Mouse (Mus musculus): ENCODE results near the gene 4930486L24Rik. TPM values are rescaled to one million over a fixed set of nuclear protein-coding genes. Genes with fewer than 3 reads are reported as not detected.

4930486L24Rik gene
- total and polyA plus RNA-seq, 3 experiments = not detected

DNA sequence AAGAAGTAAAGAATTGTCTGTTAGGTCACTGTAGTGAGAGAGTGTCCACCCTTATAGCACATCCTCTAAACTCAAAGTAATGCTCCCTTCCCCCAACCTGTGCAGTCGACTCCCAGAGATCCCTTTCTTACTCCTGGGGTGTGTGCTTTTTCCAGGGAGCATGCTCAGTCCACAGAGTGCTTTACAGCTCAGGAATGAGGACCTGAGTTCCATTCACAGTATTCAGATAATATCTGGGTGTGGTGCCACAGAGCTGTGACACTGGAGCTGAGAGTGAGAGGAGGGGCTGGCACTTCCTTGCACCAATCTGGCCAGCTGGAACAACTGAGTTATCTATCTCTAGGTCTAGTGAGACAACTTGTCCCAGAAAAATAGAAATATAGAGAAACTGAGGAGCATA lies 50.6 kb downstream of the 4930486L24Rik start:
- Histone ChIP-seq H3K9ac (ENCODE audit: insufficient read depth, low read depth) (no peak overlapping the region), H3K27ac (ENCODE audit: insufficient read depth, low read depth) (no peak overlapping the region), H3K9me3 (replicated peaks; ENCODE audit: low read length) (peaks cover 52% of the 10 kb centered on the region), H3K4me1 (ENCODE audit: control insufficient read depth in 1 of 2, insufficient read depth in 2 of 2) (no peaks in the 10 kb centered on the region), H3K27me3 (replicated peaks) (no peaks in the 10 kb centered on the region), H3K4me2 (ENCODE audit: insufficient read depth, low read depth, poor library complexity, severe bottlenecking) (no peak overlapping the region), H3K36me3 (replicated peaks in 1 of 2; ENCODE audit: control insufficient read depth in 1 of 2, insufficient read depth in 1 of 2, low read length in 1 of 2) (no peaks in the 10 kb centered on the region), H3K79me2 (replicated peaks; ENCODE audit: control insufficient read depth, extremely low read depth, insufficient read depth, poor library complexity, severe bottlenecking) (no peaks in the 10 kb centered on the region), H3K4me3 (replicated peaks in 1 of 3; ENCODE audit: low read depth in 2 of 3, low read length in 2 of 3, poor library complexity in 1 of 3) (no peak overlapping the region)
- DNase-seq (ENCODE audit: extremely low read depth) = no peak
- TF ChIP-seq MEF2A (IDR thresholded peaks at IDR 0.05; ENCODE audit: borderline replicate concordance, low read depth, low read length) = no peak
- dilution Hi-C loops (cut with MboI; ENCODE audit: extremely low pct_ligation_motif_present, extremely low pct_unique_long_range_greater_than_20kb, low sequenced_read_pairs) (no loop called here), in situ Hi-C loops (cut with MboI; ENCODE audit: low pct_ligation_motif_present, low pct_unique_long_range_greater_than_20kb, low sequenced_read_pairs) (no loop called here)

DNA sequence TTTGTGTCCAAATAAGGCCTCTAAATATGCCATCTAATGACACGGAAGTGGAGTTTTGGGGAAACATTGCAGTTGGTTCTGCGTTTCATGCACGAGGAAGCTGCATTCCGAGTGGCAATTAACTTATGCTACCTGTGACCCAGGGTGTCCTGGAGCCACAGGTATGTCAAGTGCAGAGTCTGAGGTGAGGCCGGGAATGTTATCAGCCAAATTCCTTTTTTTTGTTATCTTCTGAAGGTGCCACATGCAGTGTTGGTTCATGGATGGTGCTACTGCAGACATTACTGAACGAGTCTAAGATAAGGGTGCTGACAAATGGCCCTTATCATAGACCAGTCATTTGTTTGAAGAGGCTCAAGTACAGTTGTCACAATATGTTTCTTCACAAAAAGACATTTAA lies 51.5 kb downstream of the 4930486L24Rik start:
- dilution Hi-C loops (cut with MboI; ENCODE audit: extremely low pct_ligation_motif_present, extremely low pct_unique_long_range_greater_than_20kb, low sequenced_read_pairs) = no loop called here

GRCm38 (mm10) chr13:60809690-60810089 lies 54.6 kb downstream of the 4930486L24Rik start:
- in situ Hi-C loops (cut with MboI; ENCODE audit: low pct_ligation_motif_present, low pct_unique_long_range_greater_than_20kb, low sequenced_read_pairs) (no loop called here), dilution Hi-C loops (cut with MboI; ENCODE audit: extremely low pct_ligation_motif_present, extremely low pct_unique_long_range_greater_than_20kb, low sequenced_read_pairs) (no loop called here)
- no peaks in the 10 kb centered on the region for H3K36me3 ChIP-seq (replicated peaks in 1 of 2; ENCODE audit: control insufficient read depth in 1 of 2, insufficient read depth in 1 of 2, low read length in 1 of 2)
- DNase-seq (ENCODE audit: extremely low read depth) = no peak
- no peaks in the 10 kb centered on the region for H3K79me2 ChIP-seq (replicated peaks; ENCODE audit: control insufficient read depth, extremely low read depth, insufficient read depth, poor library complexity, severe bottlenecking)
- H3K27ac ChIP-seq (ENCODE audit: insufficient read depth, low read depth) = no peak overlapping the region
- H3K4me3 ChIP-seq (replicated peaks in 1 of 3; ENCODE audit: low read depth in 2 of 3, low read length in 2 of 3, poor library complexity in 1 of 3) = no peak overlapping the region
- H3K4me2 ChIP-seq (ENCODE audit: insufficient read depth, low read depth, poor library complexity, severe bottlenecking) = no peak overlapping the region
- TF ChIP-seq CHD1 (IDR thresholded peaks at IDR 0.05; ENCODE audit: low read depth, low read length) = no peak
- TF ChIP-seq ZNF384 (IDR thresholded peaks at IDR 0.05; ENCODE audit: low read depth, low read length) = no peak
- TF ChIP-seq RAD21 (IDR thresholded peaks at IDR 0.05; ENCODE audit: low read depth, low read length) = no peak
- TF ChIP-seq HCFC1 (IDR thresholded peaks at IDR 0.05; ENCODE audit: low read depth, low read length) = no peak
- no peak for TF ChIP-seq JUND (conservative IDR thresholded peaks at IDR 0.05; ENCODE audit: low read depth, low read length)
- TF ChIP-seq ZKSCAN1 (IDR thresholded peaks at IDR 0.05; ENCODE audit: borderline replicate concordance, low read depth, low read length) = no peak
- TF ChIP-seq NELFE (IDR thresholded peaks at IDR 0.05; ENCODE audit: low read depth, low read length) = no peak
- H3K4me1 ChIP-seq (ENCODE audit: control insufficient read depth in 1 of 2, insufficient read depth in 2 of 2) = no peaks in the 10 kb centered on the region
- H3K27me3 ChIP-seq (replicated peaks) = no peaks in the 10 kb centered on the region
- H3K9me3 ChIP-seq (replicated peaks; ENCODE audit: low read length) = peaks cover 61% of the 10 kb centered on the region
- no peak overlapping the region for H3K9ac ChIP-seq (ENCODE audit: insufficient read depth, low read depth)

More for the DNA sequence above, 51.5 kb downstream of the 4930486L24Rik start:
- Histone ChIP-seq H3K4me1 (ENCODE audit: control insufficient read depth in 1 of 2, insufficient read depth in 2 of 2) (no peaks in the 10 kb centered on the region), H3K9ac (ENCODE audit: insufficient read depth, low read depth) (no peak overlapping the region), H3K36me3 (replicated peaks in 1 of 2; ENCODE audit: control insufficient read depth in 1 of 2, insufficient read depth in 1 of 2, low read length in 1 of 2) (no peaks in the 10 kb centered on the region), H3K4me2 (ENCODE audit: insufficient read depth, low read depth, poor library complexity, severe bottlenecking) (no peak overlapping the region), H3K27ac (ENCODE audit: insufficient read depth, low read depth) (no peak overlapping the region), H3K9me3 (replicated peaks; ENCODE audit: low read length) (peaks cover 59% of the 10 kb centered on the region), H3K27me3 (replicated peaks) (no peaks in the 10 kb centered on the region), H3K79me2 (replicated peaks; ENCODE audit: control insufficient read depth, extremely low read depth, insufficient read depth, poor library complexity, severe bottlenecking) (no peaks in the 10 kb centered on the region), H3K4me3 (replicated peaks in 1 of 3; ENCODE audit: low read depth in 2 of 3, low read length in 2 of 3, poor library complexity in 1 of 3) (no peak overlapping the region)
- in situ Hi-C loops (cut with MboI; ENCODE audit: low pct_ligation_motif_present, low pct_unique_long_range_greater_than_20kb, low sequenced_read_pairs) = no loop called here
- no peak for DNase-seq (ENCODE audit: extremely low read depth)
- TF ChIP-seq RAD21 (IDR thresholded peaks at IDR 0.05; ENCODE audit: low read depth, low read length) (no peak), CHD2 (IDR thresholded peaks at IDR 0.05; ENCODE audit: low read length) (no peak), RCOR1 (conservative IDR thresholded peaks at IDR 0.05; ENCODE audit: low read depth, low read length) (no peak), SMC3 (IDR thresholded peaks at IDR 0.05; ENCODE audit: low read depth, low read length) (no peak), NRF1 (IDR thresholded peaks at IDR 0.05; ENCODE audit: low read depth, low read length) (no peak), CTCF (conservative IDR thresholded peaks at IDR 0.05 in 1 of 2, IDR thresholded peaks at IDR 0.05 in 1 of 2; ENCODE audit: low read depth in 2 of 2, low read length in 2 of 2) (no peak), MEF2A (IDR thresholded peaks at IDR 0.05; ENCODE audit: borderline replicate concordance, low read depth, low read length) (no peak), POLR2A (IDR thresholded peaks at IDR 0.05; ENCODE audit: low read depth, low read length) (no peak), MAX (IDR thresholded peaks at IDR 0.05; ENCODE audit: low read length) (no peak), MXI1 (IDR thresholded peaks at IDR 0.05; ENCODE audit: low read depth, low read length) (no peak), USF1 (IDR thresholded peaks at IDR 0.05; ENCODE audit: low read depth, low read length) (no peak), POLR2AphosphoS2 (IDR thresholded peaks at IDR 0.05; ENCODE audit: low read depth, low read length) (no peak), UBTF (IDR thresholded peaks at IDR 0.05; ENCODE audit: low read depth, low read length) (no peak), MYC (IDR thresholded peaks at IDR 0.05; ENCODE audit: low read depth, low read length) (no peak), ZMIZ1 (IDR thresholded peaks at IDR 0.05; ENCODE audit: low read depth, low read length) (no peak), KAT2A (IDR thresholded peaks at IDR 0.05; ENCODE audit: insufficient replicate concordance, low read length) (no peak), JUN (IDR thresholded peaks at IDR 0.05; ENCODE audit: insufficient read depth, low read depth, low read length) (no peak)

Measured in CH12.LX (cell line).